Mouse (Mus musculus) G1E (cell line): ENCODE results near the gene Sumo2.

ENCODE experiments used
- CTCF ChIP-seq: IDR thresholded peaks from 2 replicates; pipeline ENCODE4 v1.5.1; 2012; ENCODE audit warnings: low read depth, low read length, inconsistent platforms, mixed read lengths
- GATA1 ChIP-seq: IDR thresholded peaks from 2 replicates; pipeline ENCODE4 v1.6.1; 2012; ENCODE audit warnings: borderline replicate concordance, low read length, inconsistent platforms, mixed read lengths
- GATA2 ChIP-seq: IDR thresholded peaks from 2 replicates; pipeline ENCODE4 v1.6.1; 2012; ENCODE audit warnings: low read depth, low read length, inconsistent platforms, borderline replicate concordance
- POLR2AphosphoS5 ChIP-seq: IDR thresholded peaks from 2 replicates; pipeline ENCODE4 v1.6.1; 2012; ENCODE audit warnings: low read depth, low read length, inconsistent platforms; ENCODE audit not compliant: insufficient replicate concordance
- TAL1 ChIP-seq: conservative IDR thresholded peaks from 2 replicates; pipeline ENCODE4 v1.6.1; 2012; ENCODE audit warnings: low read depth, low read length, inconsistent platforms, mixed read lengths

DNA sequence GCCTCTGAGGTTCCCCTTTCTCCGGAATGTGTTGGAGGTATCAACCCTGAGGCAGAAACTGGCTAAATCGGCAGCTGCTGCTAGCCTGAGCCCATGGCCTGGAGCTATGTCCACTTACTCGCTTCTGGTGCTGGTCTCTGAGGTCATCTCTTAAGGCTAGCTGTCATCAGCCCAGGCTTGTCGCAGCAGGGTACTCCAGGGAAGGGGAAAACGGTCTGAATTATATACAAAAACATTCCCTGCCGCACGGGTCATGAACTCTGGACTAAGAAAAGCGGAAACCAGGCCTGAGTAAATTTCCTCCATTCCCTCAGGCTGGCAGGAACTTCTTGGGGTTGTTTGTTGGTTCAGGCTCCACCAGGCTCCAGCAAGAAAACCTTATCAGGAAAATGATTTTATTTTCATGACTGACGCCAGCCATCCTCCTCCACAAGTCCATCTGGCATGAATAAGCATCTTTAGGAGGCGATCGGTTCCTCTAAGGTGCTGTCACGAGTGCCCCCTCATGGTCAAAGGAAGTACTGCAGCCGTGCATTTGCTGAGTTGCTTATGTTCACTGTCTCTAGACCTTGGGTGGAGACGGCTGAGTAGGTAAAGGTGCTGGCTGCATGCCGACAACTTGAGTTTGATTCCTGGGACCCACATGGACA, 62.3 kb downstream of the Sumo2 start:
- no peak for TF ChIP-seq TAL1
- TF ChIP-seq GATA1, result no peak
- TF ChIP-seq CTCF, result peak; percentile 99
- TF ChIP-seq POLR2AphosphoS5, result no peak
- TF ChIP-seq GATA2, result no peak
